Mouse (Mus musculus) ovary, adult 18-20 months (tissue): Measurements from ENCODE around the gene Nub1.
A peak's percentile ranks its signal among the peaks of the same experiment; 100 is the strongest.

Source experiments
- DNase-seq: peaks from one replicate; pipeline ENCODE4 v3.0.0; 2022; ENCODE audit warnings: low spot score, mixed read lengths

The Nub1 gene

DNA sequence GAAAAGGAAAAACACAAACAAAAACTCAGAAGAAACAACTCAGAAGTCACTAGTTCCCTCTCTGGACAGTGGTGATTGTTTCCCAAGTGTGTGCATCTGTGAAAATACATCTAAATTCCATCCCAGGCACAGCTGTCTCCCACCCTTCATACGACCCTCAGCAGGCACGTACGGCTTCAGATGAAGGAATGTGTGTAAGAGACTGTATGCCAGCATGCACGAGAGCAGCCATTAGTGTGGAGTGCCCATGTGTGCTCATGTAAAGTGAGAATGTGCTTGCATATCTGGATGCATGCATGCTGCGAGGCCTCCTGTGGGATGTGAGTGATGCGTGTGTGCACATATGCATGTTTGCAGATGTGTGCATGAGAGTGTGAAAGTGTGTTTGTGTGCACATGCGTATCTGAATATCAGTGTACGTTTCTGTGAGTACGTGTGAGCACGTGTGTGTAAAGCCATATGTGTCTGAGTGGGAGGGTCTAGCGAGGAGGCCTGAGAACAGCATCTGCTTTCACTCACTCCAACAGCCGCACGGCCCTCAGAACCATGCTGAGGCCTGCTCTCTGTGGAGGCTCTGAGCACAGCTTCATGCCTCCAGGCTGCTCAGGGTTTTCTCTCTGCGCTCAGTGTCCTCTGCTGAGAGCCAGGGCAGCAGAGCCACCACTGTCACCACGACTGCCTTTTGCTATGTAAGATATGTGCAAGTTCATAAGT lies 56.0 kb downstream of the Nub1 start:
- no peak for DNase-seq

DNA sequence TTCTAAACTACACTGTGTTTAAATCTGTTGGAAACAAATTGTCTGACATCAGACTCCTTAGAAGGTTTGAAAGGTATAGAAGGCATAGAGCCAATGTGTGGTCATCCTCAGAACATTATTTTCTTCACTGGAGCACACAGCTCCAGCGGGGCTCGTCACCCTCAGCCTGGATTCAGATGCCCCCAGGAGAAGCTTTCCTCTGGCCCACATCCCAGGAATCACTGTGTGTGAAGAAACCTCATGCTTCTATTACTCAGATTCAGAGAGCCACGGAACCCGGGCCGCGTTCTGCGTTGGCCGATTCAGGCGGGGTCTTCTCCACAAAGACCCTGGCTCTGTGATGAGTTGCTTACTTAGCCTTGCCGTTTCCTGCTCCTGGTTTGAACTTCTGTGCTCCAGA lies 58.6 kb downstream of the Nub1 start:
- no peak for DNase-seq

- no peak for DNase-seq
Observed at GRCm38 (mm10) chr5:24747533-24747932, 62.2 kb downstream of the Nub1 start.

- no peak for DNase-seq
Observed at GRCm38 (mm10) chr5:24749731-24750130, 64.4 kb downstream of the Nub1 start.

DNA sequence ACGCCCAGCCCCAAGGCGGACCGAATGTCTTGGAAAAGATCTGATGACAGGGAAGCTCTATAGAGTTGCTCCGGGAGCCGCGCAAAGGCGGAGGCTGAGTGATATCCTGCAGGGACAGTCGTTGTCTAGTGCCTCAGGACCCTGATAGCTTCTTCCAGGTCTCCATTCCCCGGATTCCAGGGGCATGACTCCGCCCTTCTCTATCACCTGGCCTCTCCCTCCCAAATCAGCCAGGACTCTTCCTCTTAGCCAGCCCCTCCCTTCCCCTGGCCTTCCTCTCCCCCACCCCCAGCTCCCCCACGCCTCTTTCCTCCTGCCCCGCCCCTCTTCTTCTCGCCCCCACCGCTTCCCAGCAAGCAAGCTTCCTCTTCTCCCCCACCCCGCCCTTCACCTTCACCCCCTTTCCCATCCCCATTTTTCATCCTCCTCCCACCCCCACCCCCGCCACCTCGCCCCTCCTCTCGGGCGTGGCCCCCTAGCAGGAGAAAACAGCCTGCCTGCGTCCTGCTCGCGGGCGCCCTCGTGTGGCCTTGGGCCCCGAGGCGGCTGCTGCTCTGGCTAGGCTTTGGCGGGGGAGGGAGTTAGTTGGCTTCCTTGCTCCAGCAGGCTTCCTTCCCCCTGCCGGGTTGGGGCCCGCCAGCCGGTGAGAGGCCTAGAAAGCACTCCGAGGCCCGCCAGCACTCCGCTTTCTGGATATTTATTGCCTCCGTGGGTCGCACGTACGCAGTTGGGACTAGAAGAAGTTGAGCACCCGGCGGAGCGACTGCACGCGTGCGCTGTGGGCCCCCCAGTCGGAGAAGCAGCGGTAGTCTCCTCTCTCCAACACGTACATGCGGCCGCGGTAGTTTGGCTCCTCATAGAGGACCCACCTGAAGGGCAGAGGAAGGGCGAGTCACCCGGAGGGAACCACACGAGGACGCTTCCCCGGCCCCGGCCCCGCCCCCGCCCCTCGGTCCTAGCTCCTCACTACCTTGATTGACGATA lies 65.3 kb downstream of the Nub1 start:
- DNase-seq, result peak; percentile 75

- peak; percentile 59 for DNase-seq
Observed at GRCm38 (mm10) chr5:24751305-24752174, 66.2 kb downstream of the Nub1 start.

DNA sequence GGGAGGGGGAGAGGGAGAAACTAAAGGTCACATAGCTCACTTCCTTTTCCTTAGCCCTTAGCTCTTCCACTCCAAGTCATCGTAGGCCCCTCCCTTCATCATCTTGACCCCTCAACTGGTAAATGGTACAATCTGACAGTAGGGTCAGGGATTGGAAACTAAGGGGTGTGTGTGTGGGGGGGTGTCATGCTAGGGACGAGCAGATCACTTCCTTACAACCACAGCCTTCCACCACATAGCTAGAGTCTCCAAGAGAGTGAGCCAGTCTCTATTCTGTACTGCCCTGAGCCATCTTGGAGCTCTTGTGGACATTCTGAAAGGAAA lies 66.8 kb downstream of the Nub1 start:
- DNase-seq, result no peak

GRCm38 (mm10) chr5:24756931-24757330 lies 71.6 kb downstream of the Nub1 start:
- DNase-seq, result no peak

- no peak for DNase-seq
Observed at GRCm38 (mm10) chr5:24757816-24758215, 72.5 kb downstream of the Nub1 start, which contains the start of gene Crygn. Crygn (minus strand) TSS chr5:24758008.
